In the genomic region with DNA sequence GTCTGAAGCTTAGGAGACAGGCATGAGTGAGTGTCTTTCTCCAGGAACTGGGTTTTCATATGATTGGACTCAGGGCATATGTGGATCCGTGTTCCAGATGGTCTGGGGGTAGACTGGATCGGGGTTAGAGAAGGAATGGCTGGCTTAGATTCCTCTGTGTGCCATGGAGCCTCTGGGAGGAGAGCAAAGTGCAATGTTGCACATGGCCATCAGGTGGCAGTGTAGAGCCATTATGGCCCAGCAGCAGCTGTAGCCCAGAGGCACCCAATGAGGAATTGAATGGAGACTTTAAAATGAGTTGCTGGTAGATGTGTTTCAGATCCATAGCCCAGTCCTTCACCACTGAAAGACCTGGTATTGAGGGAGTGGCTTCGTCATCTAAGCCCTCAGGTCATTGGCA, we compare ENCODE assay signal across 8 mouse cellular contexts. TPM values are rescaled to one million over a fixed set of nuclear protein-coding genes. Genes with fewer than 3 reads are reported as not detected.
A peak's percentile ranks its signal among the peaks of the same experiment; 100 is the strongest.
DNase-seq lines count a peak whose midpoint lies in the region; ATAC-seq and TF ChIP-seq lines count a peak whose summit lies in the region.

No protein-coding gene starts in this region.

- no peaks in the 10 kb centered on the region; the same call in 1 of the 2 replicates for H3K36me3 ChIP-seq in intestine, postnatal 0 days (ENCODE audit: control insufficient read depth, insufficient read depth)
- no peaks in the 10 kb centered on the region for H3K36me3 ChIP-seq in liver, embryonic 12.5 days
- no peaks in the 10 kb centered on the region; the same call in 1 of the 2 replicates for H3K36me3 ChIP-seq in stomach, postnatal 0 days (ENCODE audit: control insufficient read depth, insufficient read depth, low read length)

- peak; percentile 99 for TF ChIP-seq CTCF in intestine, postnatal 0 days (IDR thresholded peaks at IDR 0.05; ENCODE audit: low read depth)
- TF ChIP-seq CTCF in stomach, postnatal 0 days (IDR thresholded peaks at IDR 0.05; ENCODE audit: low read depth) = peak; percentile 99

- no peak overlapping the region for H3K4me2 ChIP-seq in intestine, postnatal 0 days (replicated peaks; ENCODE audit: low read depth)
- H3K4me2 ChIP-seq in liver, embryonic 12.5 days = no peak overlapping the region
- no peak overlapping the region for H3K4me2 ChIP-seq in stomach, postnatal 0 days (replicated peaks; ENCODE audit: low read depth)

- ATAC-seq in frontal cortex, adult (ENCODE audit: low TSS enrichment) = peak; percentile 93
- peak; percentile 52; the same call in 1 of the 2 replicates for ATAC-seq in intestine, postnatal 0 days
- peak; percentile 64; the same call in 1 of the 2 replicates for ATAC-seq in liver, embryonic 12.5 days
- peak; percentile 67 for ATAC-seq in stomach, postnatal 0 days (ENCODE audit: low FRiP score, low TSS enrichment)

- no peaks in the 10 kb centered on the region for H3K4me1 ChIP-seq in intestine, postnatal 0 days (replicated peaks; ENCODE audit: control insufficient read depth, insufficient read depth, low read length)
- H3K4me1 ChIP-seq in liver, embryonic 12.5 days = 0 out of 2 replicates have a peak, but pooled peaks cover 4% of the 10 kb centered on the region
- H3K4me1 ChIP-seq in stomach, postnatal 0 days (replicated peaks; ENCODE audit: control insufficient read depth, insufficient read depth) = no peaks in the 10 kb centered on the region; the same call in 1 of the 2 replicates

- no peaks in the 10 kb centered on the region for H3K9me3 ChIP-seq in intestine, postnatal 0 days (ENCODE audit: control insufficient read depth)
- H3K9me3 ChIP-seq in liver, embryonic 12.5 days (replicated peaks) = no peaks in the 10 kb centered on the region
- H3K9me3 ChIP-seq in stomach, postnatal 0 days (ENCODE audit: control insufficient read depth, low read length) = no peaks in the 10 kb centered on the region

- TF ChIP-seq EP300 in stomach, postnatal 0 days (optimal IDR thresholded peaks at IDR 0.05) = no peak

- no peak overlapping the region for H3K4me3 ChIP-seq in intestine, postnatal 0 days (ENCODE audit: low read depth, low read length)
- H3K4me3 ChIP-seq in liver, embryonic 12.5 days = no peak overlapping the region
- no peak overlapping the region for H3K4me3 ChIP-seq in stomach, postnatal 0 days (ENCODE audit: low read depth, low read length)

- 8% methylated on average over 3 of the region's 3 CpGs for WGBS in intestine, postnatal 0 days
- 7% methylated on average over 3 of the region's 3 CpGs for WGBS in liver, embryonic 12.5 days (ENCODE audit: insufficient replicate concordance)
- 10% methylated on average over 3 of the region's 3 CpGs for WGBS in stomach, postnatal 0 days

- DNase-seq in B cell, adult 2 months = peak; percentile 74
- peak; percentile 76 for DNase-seq in MN1 (ENCODE audit: low spot score)
- peak; percentile 57 for DNase-seq in cerebellum, adult 9-11 months
- peak; percentile 87 for DNase-seq in naive thymus-derived CD4-positive, alpha-beta T cell, adult 2 months (ENCODE audit: low read depth)
- peak; percentile 83 for DNase-seq in stomach, postnatal 0 days (ENCODE audit: low spot score)

- no peak overlapping the region for H3K9ac ChIP-seq in intestine, postnatal 0 days (ENCODE audit: low read depth, low read length)
- H3K9ac ChIP-seq in liver, embryonic 12.5 days = no peak overlapping the region
- H3K9ac ChIP-seq in stomach, postnatal 0 days (ENCODE audit: low read length) = no peak overlapping the region

- no peaks in the 10 kb centered on the region for H3K27me3 ChIP-seq in intestine, postnatal 0 days (replicated peaks; ENCODE audit: control insufficient read depth, insufficient read depth, low read length)
- peaks cover 18% of the 10 kb centered on the region for H3K27me3 ChIP-seq in liver, embryonic 12.5 days (replicated peaks)
- no peaks in the 10 kb centered on the region for H3K27me3 ChIP-seq in stomach, postnatal 0 days (ENCODE audit: control insufficient read depth, insufficient read depth, low read length)

- H3K27ac ChIP-seq in intestine, postnatal 0 days (ENCODE audit: low read depth, low read length) = no peak overlapping the region
- H3K27ac ChIP-seq in liver, embryonic 12.5 days = no peak overlapping the region
- H3K27ac ChIP-seq in stomach, postnatal 0 days (replicated peaks) = no peak overlapping the region

RNA-seq across cellular contexts. Expression of gene C1qtnf1, which starts 17.8 kb away (rescaled TPM):
- 5.2 and 6.1 TPM in 2 replicates for polyA plus RNA-seq in intestine, postnatal 0 days (2015; fragmentation: Nextera tagmentation; extraction: Ambion mirVana)
- polyA plus RNA-seq in liver, embryonic 12.5 days (2016; fragmentation: Nextera tagmentation; extraction: Ambion mirVana) = 1.8 and 2.2 TPM in 2 replicates
- polyA plus RNA-seq in stomach, postnatal 0 days (2015; fragmentation: Nextera tagmentation; extraction: Ambion mirVana) = 9.0 and 11.0 TPM in 2 replicates

RNA-seq across cellular contexts. Expression of gene Cant1, which starts 27.0 kb away (rescaled TPM):
- polyA plus RNA-seq in intestine, postnatal 0 days (2015; fragmentation: Nextera tagmentation; extraction: Ambion mirVana) = 35.0 and 36.1 TPM in 2 replicates
- 14.5 and 14.9 TPM in 2 replicates for polyA plus RNA-seq in liver, embryonic 12.5 days (2016; fragmentation: Nextera tagmentation; extraction: Ambion mirVana)
- polyA plus RNA-seq in stomach, postnatal 0 days (2015; fragmentation: Nextera tagmentation; extraction: Ambion mirVana) = 32.3 and 33.9 TPM in 2 replicates

RNA-seq across cellular contexts. Expression of gene Engase, which starts 30.8 kb away (rescaled TPM):
- 11.3 and 11.7 TPM in 2 replicates for polyA plus RNA-seq in intestine, postnatal 0 days (2015; fragmentation: Nextera tagmentation; extraction: Ambion mirVana)
- polyA plus RNA-seq in liver, embryonic 12.5 days (2016; fragmentation: Nextera tagmentation; extraction: Ambion mirVana) = 11.7 and 12.6 TPM in 2 replicates
- polyA plus RNA-seq in stomach, postnatal 0 days (2015; fragmentation: Nextera tagmentation; extraction: Ambion mirVana) = 12.6 and 13.7 TPM in 2 replicates

RNA-seq across cellular contexts. Expression of gene Lgals3bp, which starts 44.0 kb away (rescaled TPM):
- polyA plus RNA-seq in intestine, postnatal 0 days (2015; fragmentation: Nextera tagmentation; extraction: Ambion mirVana) = 348 and 382 TPM in 2 replicates
- 22.7 TPM in 2 replicates for polyA plus RNA-seq in liver, embryonic 12.5 days (2016; fragmentation: Nextera tagmentation; extraction: Ambion mirVana)
- 142 and 144 TPM in 2 replicates for polyA plus RNA-seq in stomach, postnatal 0 days (2015; fragmentation: Nextera tagmentation; extraction: Ambion mirVana)
